Mouse (Mus musculus): ENCODE data around the gene Syvn1. TPM values are rescaled to one million over a fixed set of nuclear protein-coding genes. Genes with fewer than 3 reads are reported as not detected.

Syvn1 gene
- polyA plus RNA-seq, 1 experiment: 15.5 TPM

DNA sequence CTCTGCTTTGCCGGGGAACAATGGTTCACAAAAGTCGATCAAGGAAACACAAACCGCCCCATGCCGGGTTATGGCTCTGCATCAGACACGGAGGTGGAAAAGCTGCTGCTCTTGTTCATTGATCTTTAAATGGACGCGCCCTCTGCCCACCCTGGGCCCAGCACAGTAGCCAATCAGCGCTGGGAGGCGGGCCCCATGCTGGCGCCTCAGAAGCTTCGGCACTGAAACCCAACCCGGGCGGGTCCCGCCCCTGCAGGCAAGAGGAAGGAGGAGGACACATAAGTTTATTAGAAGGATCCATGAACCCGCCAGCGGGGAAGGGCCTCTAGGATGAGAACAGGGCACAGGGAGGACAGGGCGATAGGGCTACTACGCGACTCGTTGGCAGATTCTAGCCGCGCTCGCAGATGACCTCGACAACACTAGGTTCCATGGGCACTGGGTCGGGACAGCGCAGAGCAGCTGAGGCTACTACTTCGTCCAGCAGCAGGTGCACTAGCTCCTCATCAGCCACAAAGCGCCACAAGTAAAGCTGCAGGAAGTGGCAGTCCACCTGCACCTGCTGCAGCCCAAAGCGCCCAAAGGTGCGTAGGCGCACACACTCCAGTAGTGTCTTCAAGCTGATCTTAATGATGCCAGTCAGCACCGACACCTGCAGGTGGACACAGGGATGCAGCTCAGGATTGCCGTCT, 21.5 kb downstream of the Syvn1 start, which contains the start of gene Tm7sf2:
Gene Tm7sf2, minus strand, starts transcription at position 650 of the 692 bp plus-strand sequence.
- peak; percentile 80 for DNase-seq (ENCODE audit: low spot score)

DNA sequence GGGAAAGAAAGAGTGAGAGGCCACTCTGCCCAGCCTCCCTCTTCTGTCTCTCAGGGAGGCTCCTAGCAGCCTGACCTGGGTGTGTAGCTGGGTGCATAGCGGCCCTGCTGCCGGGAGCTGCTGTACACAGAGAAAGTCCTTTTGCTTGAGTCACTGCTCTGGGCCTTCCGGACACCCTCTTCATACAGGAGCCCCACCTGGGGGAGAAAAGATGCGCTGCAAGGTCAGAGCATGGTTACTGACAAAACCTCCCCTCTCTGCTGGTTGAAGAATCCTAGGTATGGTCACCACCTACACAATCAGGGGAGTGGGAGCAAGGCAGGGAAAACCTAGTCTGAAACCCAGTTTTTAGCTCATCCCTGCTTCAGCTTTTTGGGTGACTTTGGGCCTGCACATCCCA, 22.6 kb downstream of the Syvn1 start:
- no peak for DNase-seq (ENCODE audit: low spot score)

DNA sequence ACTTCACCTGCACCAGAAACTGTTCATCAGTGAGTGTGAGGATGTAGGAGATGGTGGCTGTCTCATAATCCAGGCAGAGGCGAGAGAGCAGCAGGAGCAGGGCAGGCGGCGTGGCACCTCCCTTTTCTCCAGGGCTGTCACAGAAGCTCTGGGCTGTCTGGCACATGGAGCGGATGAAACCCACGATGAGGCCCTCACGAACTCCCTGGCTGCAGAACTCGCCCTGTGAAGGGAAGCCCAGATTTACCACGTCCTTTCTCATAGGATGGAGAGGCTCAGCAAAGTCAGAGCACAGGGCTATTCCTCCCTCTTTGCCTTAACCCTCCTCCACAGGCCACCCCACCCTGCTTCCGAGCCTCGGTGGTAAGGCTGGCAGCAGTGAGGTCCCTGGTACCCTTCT, 23.5 kb downstream of the Syvn1 start:
- no peak for DNase-seq (ENCODE audit: low spot score)

DNA sequence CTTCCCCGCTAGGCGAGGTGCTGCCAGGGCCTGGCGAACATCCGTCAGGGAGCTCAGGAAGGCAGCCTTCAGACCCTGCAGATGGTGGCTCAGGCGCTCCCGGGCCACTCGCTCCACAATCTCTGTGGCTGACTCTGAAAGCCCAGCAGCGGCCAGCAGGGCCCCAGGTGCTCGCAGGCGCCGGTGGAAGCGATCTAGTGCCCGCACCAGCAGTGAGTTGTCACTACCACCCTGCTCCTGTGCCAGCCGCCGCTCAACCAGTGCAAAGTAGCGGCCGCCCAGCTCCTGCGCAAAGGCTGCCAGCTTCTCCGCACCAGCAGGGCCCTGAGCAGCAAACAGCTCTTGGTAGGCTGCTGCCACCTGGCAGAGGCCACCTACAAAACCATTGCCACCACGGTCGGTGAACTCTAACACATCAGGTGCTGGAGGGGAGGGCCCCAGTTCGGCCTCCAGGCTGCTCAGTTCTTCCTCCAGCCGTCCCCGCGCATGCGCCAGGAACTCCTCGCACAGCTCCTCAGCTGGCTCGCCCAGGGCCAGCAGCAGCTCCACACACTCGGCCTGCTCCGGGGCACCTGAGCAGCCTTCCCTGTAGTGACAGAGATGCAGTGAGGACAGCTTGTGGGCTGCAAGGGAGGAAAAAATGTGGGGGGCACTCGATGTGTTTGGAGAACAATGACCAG, 24.3 kb downstream of the Syvn1 start:
- DNase-seq (ENCODE audit: low spot score): no peak

DNA sequence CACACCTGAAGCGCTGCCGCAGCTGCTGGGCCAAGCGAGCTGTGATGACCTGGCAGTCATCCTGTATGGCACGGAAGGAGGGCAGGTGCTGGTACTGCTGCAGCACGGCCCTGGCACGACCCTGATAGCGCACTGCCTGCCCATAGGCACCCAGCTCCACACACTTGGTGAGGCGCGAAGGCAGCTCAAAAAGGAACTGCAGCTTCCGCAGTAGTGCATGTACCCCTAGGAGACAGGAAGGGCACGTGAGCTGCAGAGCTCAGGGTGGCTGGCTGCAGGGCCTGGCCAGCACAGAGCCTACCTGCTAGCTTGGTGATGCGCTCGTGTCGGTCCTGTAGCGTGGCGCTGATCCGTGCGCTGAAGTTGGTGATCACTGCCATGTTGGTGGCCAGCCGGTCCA, 24.9 kb downstream of the Syvn1 start:
- DNase-seq (ENCODE audit: low spot score): no peak

DNA sequence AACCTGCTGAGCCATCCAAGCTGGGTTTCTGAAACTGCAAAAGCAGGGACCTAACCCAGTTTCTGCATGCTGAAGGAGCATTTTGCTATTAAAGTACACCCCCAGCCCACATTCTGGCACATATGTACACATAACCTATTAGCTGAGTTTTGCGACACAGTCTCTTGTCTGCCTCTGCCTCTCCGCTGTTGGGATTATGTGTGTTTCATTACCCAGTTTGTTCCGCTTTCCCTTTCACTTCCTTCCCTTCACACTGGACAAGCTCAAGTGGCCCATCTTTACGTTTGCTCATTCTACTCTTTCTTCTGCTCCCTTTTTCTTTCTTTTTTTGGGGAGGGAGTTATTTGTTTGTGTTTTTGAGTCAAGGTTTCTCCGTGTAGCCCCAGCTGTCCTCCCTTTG, 27.5 kb downstream of the Syvn1 start:
- no peak for DNase-seq (ENCODE audit: low spot score)

DNA sequence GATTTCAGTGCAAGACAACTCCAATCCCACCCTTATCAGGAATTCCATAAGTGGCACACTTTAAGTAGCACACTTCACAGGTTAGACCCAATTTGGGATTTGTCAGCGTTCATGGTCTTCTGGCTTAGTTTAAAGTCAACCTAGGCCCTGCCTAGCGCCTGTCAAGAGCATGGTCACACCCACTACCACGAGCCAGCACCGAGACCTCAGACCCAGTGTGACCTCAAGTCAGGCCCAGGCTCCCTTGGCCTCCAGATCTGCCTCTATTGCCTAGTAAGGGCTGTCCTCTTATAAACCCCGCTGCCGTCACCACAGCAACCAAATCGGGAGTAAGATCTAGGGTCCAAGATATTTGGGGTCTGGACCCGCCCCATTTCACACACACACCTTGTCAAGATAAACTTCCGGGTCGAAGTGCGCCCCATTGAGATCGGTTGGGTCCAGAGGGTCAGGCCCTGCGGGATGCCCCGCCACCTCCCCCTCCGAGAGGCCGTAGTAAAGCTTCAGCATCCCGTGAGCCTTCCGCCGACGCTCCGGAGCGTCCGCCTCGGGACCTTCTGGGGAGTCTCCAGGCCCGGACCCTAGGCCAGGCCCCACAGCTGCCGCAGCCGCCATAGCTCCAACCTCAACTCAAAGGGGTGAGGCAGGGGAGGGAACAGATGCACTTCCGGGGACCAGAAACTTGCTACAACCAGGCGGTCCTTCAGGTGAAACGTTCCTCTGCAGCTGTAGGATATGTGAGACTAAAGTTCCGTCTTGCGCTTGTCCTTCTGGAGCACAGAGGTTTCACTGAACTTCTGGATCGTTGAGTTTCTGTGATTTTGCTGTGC, 30.4 kb downstream of the Syvn1 start, which contains the start of gene Vps51:
Gene Vps51, minus strand, starts transcription at position 668 of the 830 bp plus-strand sequence.
- peak; percentile 66 for DNase-seq (ENCODE audit: low spot score)

DNA sequence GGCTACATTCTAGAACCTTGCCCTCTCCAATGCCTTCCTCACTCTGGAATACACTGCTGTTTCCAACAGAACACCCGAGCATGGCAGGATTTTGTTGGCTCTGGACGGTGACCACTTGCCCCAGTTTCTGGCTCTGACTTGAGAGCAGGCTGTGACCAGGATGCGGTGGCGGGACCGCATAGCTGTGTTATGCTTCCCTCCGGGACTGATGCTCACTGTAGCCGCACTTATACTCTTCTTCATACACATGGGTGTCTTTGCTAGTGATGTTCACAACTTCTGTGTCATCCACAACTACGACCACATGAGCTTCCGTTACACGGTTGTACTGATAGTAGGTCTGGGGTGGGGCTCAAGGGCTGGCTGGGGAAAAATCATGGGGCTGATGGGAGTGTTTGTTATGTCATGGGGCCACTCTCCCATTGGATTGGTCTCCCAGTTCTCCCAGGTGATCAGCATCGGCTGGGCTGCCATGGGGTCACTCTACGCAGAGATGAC, 33.7 kb downstream of the Syvn1 start, which contains the start of gene Tmem262:
Gene Tmem262, plus strand, starts transcription at position 51 of the 498 bp plus-strand sequence.
- no peak for DNase-seq (ENCODE audit: low spot score)

DNA sequence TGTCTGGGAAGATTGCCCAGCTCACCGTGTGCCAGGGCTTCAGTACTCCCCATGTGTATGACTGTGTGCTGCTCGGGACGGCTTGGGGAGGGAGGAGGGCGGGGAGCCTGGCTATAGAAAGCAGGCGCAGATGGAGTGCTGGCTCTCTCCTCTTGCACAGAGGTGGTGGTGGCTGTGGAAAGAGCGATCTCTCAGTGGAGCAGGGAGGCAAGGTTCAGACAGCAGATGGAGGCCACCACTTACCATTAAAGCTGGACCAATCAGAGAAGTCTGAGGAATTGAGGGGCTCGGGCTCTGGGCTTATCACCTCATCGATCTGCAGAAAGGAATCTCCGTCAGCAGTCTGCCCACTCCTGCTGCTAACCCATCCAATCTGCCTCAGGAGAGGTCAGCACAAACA, 35.8 kb downstream of the Syvn1 start, which contains the start of gene Gm28374:
Gene Gm28374, minus strand, starts transcription at position 101 of the 400 bp plus-strand sequence.
- DNase-seq (ENCODE audit: low spot score): no peak

DNA sequence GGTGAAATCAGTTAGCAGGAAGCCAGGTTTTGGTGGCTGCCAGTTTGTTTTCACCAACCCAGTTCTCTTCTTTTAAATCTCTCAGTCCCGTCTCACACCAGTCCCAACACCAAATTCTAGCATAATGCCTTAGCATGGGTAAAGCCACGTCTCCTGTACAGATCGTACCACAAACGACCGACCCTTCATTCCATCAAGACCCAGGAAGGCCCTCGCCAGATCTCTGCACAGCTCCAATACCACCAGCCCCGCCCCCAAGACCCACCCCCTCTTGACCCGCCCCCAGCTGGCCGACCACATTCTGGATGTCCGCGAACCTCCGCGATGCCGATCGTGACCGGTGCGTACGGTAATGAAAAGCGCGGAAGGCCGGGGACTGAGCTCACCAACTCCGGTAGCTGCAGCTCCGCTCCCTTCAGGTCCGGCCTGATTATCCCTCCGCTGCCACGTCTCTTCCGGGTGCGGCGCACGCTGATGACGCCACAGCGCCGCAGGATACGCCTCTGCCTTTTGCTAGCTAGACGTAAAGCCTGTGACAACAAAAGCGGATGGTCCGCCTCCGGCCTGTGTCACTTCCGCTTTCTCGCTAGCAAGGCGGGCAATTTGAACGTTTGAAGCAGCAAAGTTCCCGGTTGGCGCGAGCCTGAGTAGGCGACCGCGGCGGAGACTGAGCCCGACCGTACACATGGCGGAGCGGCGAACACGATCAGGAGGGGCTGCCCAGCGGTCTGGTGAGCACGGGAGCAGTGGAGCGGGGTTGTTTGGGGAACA, 38.3 kb downstream of the Syvn1 start, which contains the start of the genes Zfpl1 and Cdca5:
Gene Zfpl1, minus strand, starts transcription at position 479 of the 771 bp plus-strand sequence.
Gene Cdca5, plus strand, starts transcription at position 506 of the 771 bp plus-strand sequence.
- DNase-seq (ENCODE audit: low spot score): peak; percentile 82

DNA sequence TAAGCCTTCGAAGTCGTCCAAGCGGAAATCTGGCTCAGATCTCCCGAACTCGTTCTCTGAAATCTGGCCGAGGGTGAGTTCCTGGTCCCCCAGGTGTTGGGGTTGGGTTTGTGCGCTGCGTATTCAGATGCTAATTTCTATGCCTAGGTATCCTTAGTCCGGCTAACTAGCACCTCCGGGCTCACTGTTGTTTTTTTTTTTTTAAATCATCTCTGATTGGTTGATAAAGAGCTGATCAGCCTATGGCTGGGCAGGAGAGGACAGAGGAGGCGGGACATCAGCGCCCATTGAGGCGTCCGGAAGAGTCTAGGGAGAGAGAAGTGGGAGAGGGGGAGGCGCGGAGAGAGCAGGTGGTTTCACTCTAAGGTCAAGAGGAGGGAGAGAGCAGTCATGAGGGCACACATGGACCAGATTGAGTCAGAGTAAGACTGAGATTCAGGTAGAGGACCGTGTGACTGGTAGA, 39.1 kb downstream of the Syvn1 start:
- no peak for DNase-seq (ENCODE audit: low spot score)

DNA sequence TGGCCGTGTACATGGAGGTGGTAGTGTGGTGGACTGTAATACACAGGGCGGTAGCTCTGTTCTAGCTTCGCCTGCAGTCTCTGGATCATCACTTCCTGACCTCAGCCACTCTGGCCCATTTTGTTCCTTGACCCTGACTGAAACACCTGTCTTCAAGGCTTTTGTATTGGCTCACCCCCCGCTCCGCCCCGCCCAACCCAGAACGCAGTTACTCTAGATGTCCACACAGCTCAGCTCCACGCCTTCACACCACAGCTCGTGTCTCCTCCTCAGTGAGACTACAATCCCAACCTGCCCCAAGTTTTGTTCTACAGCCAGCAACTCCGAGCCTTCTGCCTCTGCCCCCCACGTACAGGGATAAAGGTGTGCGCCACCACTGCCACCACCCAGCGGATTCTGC, 42.5 kb downstream of the Syvn1 start:
- no peak for DNase-seq (ENCODE audit: low spot score)

DNA sequence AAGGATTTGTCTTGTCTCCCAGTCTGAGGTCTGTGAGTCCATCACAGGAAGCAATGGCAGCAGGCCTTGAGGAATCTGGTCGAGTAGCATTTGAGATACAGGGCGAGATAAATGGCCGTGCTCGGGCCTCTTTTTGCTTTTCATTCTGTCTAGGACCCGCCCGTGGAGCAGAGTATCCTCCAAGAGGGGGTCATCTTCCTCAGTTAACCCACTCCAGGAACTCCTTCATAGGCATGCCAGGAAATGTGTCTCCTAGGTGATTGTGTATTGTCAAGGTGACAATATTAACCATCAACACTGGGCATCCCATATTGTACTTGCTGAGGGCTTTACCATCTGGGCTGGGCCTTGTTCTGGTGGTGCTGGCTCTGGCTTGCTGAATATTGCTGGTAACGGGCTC, 47.7 kb downstream of the Syvn1 start, which contains the start of gene AC131692.1:
Gene AC131692.1, plus strand, starts transcription at position 301 of the 400 bp plus-strand sequence.
- no peak for DNase-seq (ENCODE audit: low spot score)

DNA sequence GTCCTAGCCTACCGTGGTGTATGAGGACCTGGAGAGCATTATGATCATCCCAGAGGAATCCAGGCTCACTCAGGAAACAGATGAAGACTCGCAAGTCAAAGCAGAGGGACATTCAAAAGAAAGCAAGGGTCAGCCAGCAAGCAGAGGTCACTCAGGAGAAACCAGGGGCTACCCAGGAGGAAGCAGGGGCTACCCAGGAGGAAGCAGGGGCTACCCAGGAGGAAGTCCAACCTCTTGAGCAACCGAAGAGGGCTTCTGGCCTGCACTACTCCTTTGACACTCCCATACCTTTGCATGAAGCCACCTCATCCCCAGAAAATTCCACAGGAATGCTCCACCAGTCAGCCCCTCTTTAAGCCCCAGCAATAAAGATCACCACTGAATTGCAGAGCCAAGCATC, 51.5 kb downstream of the Syvn1 start:
- no peak for DNase-seq (ENCODE audit: low spot score)

DNA sequence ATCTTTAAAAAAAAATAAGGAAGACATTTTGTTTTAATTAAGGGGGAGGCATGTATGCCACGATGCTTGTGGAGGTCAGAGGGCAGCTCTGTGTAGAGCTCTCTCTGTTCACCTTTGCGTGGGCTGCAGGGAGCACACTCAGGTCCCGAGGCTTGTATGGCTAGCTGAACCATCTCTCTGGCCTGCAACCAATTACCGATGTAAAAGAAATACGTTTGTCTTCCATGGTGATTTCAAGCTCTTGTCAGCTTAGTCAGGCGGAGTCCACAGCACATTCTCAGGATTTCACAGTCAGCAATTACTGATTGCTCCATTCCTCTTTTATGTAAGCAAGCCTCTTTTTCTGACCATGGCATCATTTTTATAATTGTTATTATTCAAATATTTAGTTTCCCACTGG, 54.8 kb downstream of the Syvn1 start:
- no peak for DNase-seq (ENCODE audit: low spot score)

DNA sequence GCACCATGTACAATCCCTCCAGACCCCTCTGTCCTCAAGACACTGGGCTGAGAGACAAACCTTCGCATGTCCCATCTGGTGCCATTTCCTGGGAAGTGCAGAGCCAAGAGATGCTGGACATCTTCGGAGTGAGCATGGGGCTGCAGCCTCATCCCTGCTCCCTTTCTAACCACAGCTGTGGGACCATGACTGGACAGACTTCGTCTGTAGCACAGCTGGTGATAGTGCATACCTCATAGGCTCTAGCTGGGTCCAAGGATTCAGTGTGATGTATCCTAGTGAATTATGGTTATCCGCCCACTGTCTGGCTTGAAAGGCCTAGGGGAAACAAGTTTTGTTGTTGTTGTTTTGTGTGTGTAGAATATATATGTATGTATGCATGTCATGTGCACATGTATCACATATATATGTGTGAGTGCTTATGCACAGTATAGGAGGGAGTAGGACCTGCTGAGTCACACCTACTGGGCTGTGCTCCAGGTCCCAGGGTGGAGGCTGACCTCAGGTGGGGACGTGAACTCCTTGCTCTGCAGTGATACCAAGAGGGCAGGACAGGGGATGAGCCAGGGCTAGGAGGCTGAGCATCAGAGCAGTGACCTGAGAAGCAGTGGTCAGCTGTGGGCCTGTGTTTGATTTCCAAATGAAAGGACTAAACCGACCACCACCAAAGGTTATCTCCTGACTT, 55.9 kb downstream of the Syvn1 start:
- DNase-seq (ENCODE audit: low spot score): no peak

Measured in urinary bladder, adult 2 months (tissue).